Mouse (Mus musculus) retina, postnatal 7 days (tissue): ENCODE results near the gene Dock4.
"Not testable (repeated sequence)": the region's sequence is repeated elsewhere in the genome, so short reads cannot be mapped to it uniquely, and the experiment has no call there.

Experiments used
- DNase-seq: peaks from one replicate; pipeline ENCODE4 v3.0.0-alpha.2; 2012; ENCODE audit warnings: low read depth, low spot score

Gene Dock4

GRCm38 (mm10) chr12:40873267-40873666, 427.5 kb downstream of the Dock4 start:
- DNase-seq = not testable (repeated sequence)

- DNase-seq = no peak
These were observed 439.2 kb downstream of the Dock4 start for GRCm38 (mm10) chr12:40884976-40885375.

- no peak for DNase-seq
These were observed 439.6 kb downstream of the Dock4 start for GRCm38 (mm10) chr12:40885377-40885776.

- DNase-seq = no peak
These were observed 441.7 kb downstream of the Dock4 start for GRCm38 (mm10) chr12:40887496-40887895.

GRCm38 (mm10) chr12:40888261-40888791, 442.6 kb downstream of the Dock4 start:
- DNase-seq = no peak

GRCm38 (mm10) chr12:40888829-40889228, 443.1 kb downstream of the Dock4 start:
- DNase-seq = no peak

- no peak for DNase-seq
These were observed 443.8 kb downstream of the Dock4 start for GRCm38 (mm10) chr12:40889534-40889933.

- DNase-seq = no peak
These were observed 445.4 kb downstream of the Dock4 start for GRCm38 (mm10) chr12:40891168-40891567.

GRCm38 (mm10) chr12:40893741-40894140, 448.0 kb downstream of the Dock4 start:
- DNase-seq = no peak

GRCm38 (mm10) chr12:40894695-40895094, 448.9 kb downstream of the Dock4 start:
- no peak for DNase-seq
